Mouse (Mus musculus): ENCODE measurements around the gene Il12a. TPM values are rescaled to one million over a fixed set of nuclear protein-coding genes. Genes with fewer than 3 reads are reported as not detected.

Gene Il12a
- polyA plus RNA-seq, 1 experiment, result 3.4 TPM

DNA sequence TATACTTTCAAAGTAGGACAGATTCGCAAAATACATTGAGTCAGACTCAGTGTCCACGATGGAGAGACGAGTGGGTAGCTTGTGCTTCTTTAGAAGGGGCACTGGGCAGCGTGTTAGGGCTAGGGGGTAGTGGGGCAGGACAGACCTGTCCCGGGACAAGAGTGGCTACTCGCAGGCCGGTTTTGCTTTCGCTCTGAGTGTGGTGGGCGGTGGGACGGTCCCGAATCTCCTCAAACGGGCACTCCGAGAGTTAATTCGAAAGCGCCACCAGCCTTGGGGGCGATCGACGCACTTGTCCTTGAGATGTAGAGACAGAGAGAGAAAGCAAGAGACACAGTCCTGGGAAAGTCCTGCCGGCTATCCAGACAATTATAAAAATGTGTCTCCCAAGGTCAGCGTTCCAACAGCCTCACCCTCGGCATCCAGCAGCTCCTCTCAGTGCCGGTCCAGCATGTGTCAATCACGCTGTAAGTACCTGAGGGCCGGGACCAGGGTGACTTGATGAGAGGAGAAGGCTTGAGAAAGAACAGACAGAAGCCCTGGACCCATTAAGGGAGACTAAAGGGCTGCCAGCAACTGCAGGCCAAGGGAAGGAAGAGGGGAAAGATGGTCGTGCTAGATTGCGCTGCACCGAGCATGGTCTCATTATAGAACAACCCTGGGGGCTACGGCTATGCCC is 795 bp downstream of the Il12a start:
- H3K4me3 ChIP-seq, result no peak overlapping the region
- H3ac ChIP-seq (ENCODE audit: control insufficient read depth, insufficient read length), result no peak overlapping the region
- TF ChIP-seq MYOG (IDR thresholded peaks at IDR 0.05; ENCODE audit: control insufficient read depth in 1 of 3, insufficient read depth in 1 of 3, insufficient read length in 2 of 3, low read depth in 2 of 3) (no peak), SRF (IDR thresholded peaks at IDR 0.05; ENCODE audit: control insufficient read depth, insufficient read length, low read depth) (no peak), MAX (IDR thresholded peaks at IDR 0.05; ENCODE audit: low read depth) (no peak), REST (IDR thresholded peaks at IDR 0.05; ENCODE audit: insufficient read depth, insufficient read length) (no peak), E2F4 (IDR thresholded peaks at IDR 0.05; ENCODE audit: insufficient read depth) (no peak), POLR2AphosphoS2 (IDR thresholded peaks at IDR 0.05; ENCODE audit: insufficient read length, low read depth) (no peak), POLR2A (IDR thresholded peaks at IDR 0.05; ENCODE audit: insufficient read length, low read depth) (no peak), TCF12 (IDR thresholded peaks at IDR 0.05; ENCODE audit: insufficient read depth, poor library complexity, severe bottlenecking) (no peak), TCF3 (IDR thresholded peaks at IDR 0.05; ENCODE audit: insufficient read length, low read depth) (no peak), USF1 (IDR thresholded peaks at IDR 0.05; ENCODE audit: low read depth) (no peak), CEBPB (IDR thresholded peaks at IDR 0.05; ENCODE audit: insufficient read depth, poor library complexity, severe bottlenecking) (no peak), MYOD1 (IDR thresholded peaks at IDR 0.05; ENCODE audit: control insufficient read depth in 1 of 3, insufficient read length in 2 of 3, low read depth in 2 of 3) (no peak)
- H3K79me2 ChIP-seq (ENCODE audit: control insufficient read depth, insufficient read depth), result no peaks in the 10 kb centered on the region
- H3K4me2 ChIP-seq (ENCODE audit: low read depth), result no peak overlapping the region
- H3K27me3 ChIP-seq (ENCODE audit: control insufficient read depth, insufficient read depth, insufficient read length), result no peaks in the 10 kb centered on the region
- H3K36me3 ChIP-seq (ENCODE audit: control insufficient read depth, insufficient read depth), result no peaks in the 10 kb centered on the region

GRCm38 (mm10) chr3:68691938-68692599 is 1.6 kb downstream of the Il12a start:
- Histone ChIP-seq H3ac (ENCODE audit: control insufficient read depth, insufficient read length) (no peak overlapping the region), H3K27me3 (ENCODE audit: control insufficient read depth, insufficient read depth, insufficient read length) (no peaks in the 10 kb centered on the region), H3K79me2 (ENCODE audit: control insufficient read depth, insufficient read depth) (no peaks in the 10 kb centered on the region), H3K36me3 (ENCODE audit: control insufficient read depth, insufficient read depth) (no peaks in the 10 kb centered on the region), H3K4me3 (no peak overlapping the region), H3K4me2 (ENCODE audit: low read depth) (no peak overlapping the region)
- TF ChIP-seq MAX (IDR thresholded peaks at IDR 0.05; ENCODE audit: low read depth), result no peak
- TF ChIP-seq USF1 (IDR thresholded peaks at IDR 0.05; ENCODE audit: low read depth), result no peak
- no peak for TF ChIP-seq SRF (IDR thresholded peaks at IDR 0.05; ENCODE audit: control insufficient read depth, insufficient read length, low read depth)
- TF ChIP-seq TCF12 (IDR thresholded peaks at IDR 0.05; ENCODE audit: insufficient read depth, poor library complexity, severe bottlenecking), result no peak
- no peak for TF ChIP-seq POLR2A (IDR thresholded peaks at IDR 0.05; ENCODE audit: insufficient read length, low read depth)
- no peak for TF ChIP-seq MYOG (IDR thresholded peaks at IDR 0.05; ENCODE audit: control insufficient read depth in 1 of 3, insufficient read depth in 1 of 3, insufficient read length in 2 of 3, low read depth in 2 of 3)
- TF ChIP-seq REST (IDR thresholded peaks at IDR 0.05; ENCODE audit: insufficient read depth, insufficient read length), result no peak
- no peak for TF ChIP-seq E2F4 (IDR thresholded peaks at IDR 0.05; ENCODE audit: insufficient read depth)

- H3K36me3 ChIP-seq (ENCODE audit: control insufficient read depth, insufficient read depth), result no peaks in the 10 kb centered on the region
- no peaks in the 10 kb centered on the region for H3K27me3 ChIP-seq (ENCODE audit: control insufficient read depth, insufficient read depth, insufficient read length)
- TF ChIP-seq POLR2A (IDR thresholded peaks at IDR 0.05; ENCODE audit: insufficient read length, low read depth) (no peak), TCF3 (IDR thresholded peaks at IDR 0.05; ENCODE audit: insufficient read length, low read depth) (no peak), MYOD1 (IDR thresholded peaks at IDR 0.05; ENCODE audit: control insufficient read depth in 1 of 3, insufficient read length in 2 of 3, low read depth in 2 of 3) (no peak), SRF (IDR thresholded peaks at IDR 0.05; ENCODE audit: control insufficient read depth, insufficient read length, low read depth) (no peak), POLR2AphosphoS2 (IDR thresholded peaks at IDR 0.05; ENCODE audit: insufficient read length, low read depth) (no peak), REST (IDR thresholded peaks at IDR 0.05; ENCODE audit: insufficient read depth, insufficient read length) (no peak), MAX (IDR thresholded peaks at IDR 0.05; ENCODE audit: low read depth) (no peak), CEBPB (IDR thresholded peaks at IDR 0.05; ENCODE audit: insufficient read depth, poor library complexity, severe bottlenecking) (no peak), USF1 (IDR thresholded peaks at IDR 0.05; ENCODE audit: low read depth) (no peak), MYOG (IDR thresholded peaks at IDR 0.05; ENCODE audit: control insufficient read depth in 1 of 3, insufficient read depth in 1 of 3, insufficient read length in 2 of 3, low read depth in 2 of 3) (no peak), E2F4 (IDR thresholded peaks at IDR 0.05; ENCODE audit: insufficient read depth) (no peak), TCF12 (IDR thresholded peaks at IDR 0.05; ENCODE audit: insufficient read depth, poor library complexity, severe bottlenecking) (no peak)
- no peaks in the 10 kb centered on the region for H3K79me2 ChIP-seq (ENCODE audit: control insufficient read depth, insufficient read depth)
- H3K4me3 ChIP-seq, result no peak overlapping the region
- H3K4me2 ChIP-seq (ENCODE audit: low read depth), result peak overlapping the region; percentile 65
- H3ac ChIP-seq (ENCODE audit: control insufficient read depth, insufficient read length), result no peak overlapping the region
Measured at GRCm38 (mm10) chr3:68692600-68693225, 2.3 kb downstream of the Il12a start.

DNA sequence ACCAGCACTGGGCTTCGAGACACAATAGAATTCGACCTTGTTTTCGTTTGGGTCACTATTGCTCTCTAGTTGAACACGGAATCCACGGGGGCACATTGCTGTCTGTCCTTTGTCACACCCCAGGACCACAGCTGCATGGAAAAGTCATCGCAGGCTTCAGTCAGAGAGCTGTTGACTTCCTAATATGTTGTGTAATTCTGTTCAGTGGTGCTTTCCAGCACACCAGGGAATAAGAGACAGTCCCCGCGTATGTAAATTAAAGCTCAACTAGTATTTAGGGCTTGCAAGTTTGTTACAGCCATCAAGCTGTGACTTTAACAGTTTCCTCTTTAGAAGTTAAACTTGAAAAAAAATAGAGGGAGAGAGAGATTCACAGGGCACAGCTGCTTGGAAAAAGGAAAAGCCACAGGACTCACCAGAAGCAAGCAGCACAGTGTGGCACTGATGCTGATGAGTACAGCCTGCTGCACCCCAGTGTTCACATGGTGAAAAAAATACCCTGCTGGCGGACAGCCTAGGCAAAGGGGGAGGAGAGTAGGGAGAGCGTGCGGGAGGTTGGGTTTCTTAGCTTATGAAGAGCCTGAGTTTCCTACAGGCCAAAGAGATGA is 3.1 kb downstream of the Il12a start:
- Histone ChIP-seq H3ac (ENCODE audit: control insufficient read depth, insufficient read length) (no peak overlapping the region), H3K27me3 (ENCODE audit: control insufficient read depth, insufficient read depth, insufficient read length) (no peaks in the 10 kb centered on the region), H3K36me3 (ENCODE audit: control insufficient read depth, insufficient read depth) (no peaks in the 10 kb centered on the region), H3K4me2 (ENCODE audit: low read depth) (peak overlapping the region; percentile 65), H3K79me2 (ENCODE audit: control insufficient read depth, insufficient read depth) (no peaks in the 10 kb centered on the region), H3K4me3 (no peak overlapping the region)
- TF ChIP-seq POLR2AphosphoS2 (IDR thresholded peaks at IDR 0.05; ENCODE audit: insufficient read length, low read depth), result no peak
- no peak for TF ChIP-seq TCF3 (IDR thresholded peaks at IDR 0.05; ENCODE audit: insufficient read length, low read depth)
- TF ChIP-seq SRF (IDR thresholded peaks at IDR 0.05; ENCODE audit: control insufficient read depth, insufficient read length, low read depth), result no peak
- TF ChIP-seq POLR2A (IDR thresholded peaks at IDR 0.05; ENCODE audit: insufficient read length, low read depth), result peak; percentile 46
- TF ChIP-seq USF1 (IDR thresholded peaks at IDR 0.05; ENCODE audit: low read depth), result no peak
- TF ChIP-seq REST (IDR thresholded peaks at IDR 0.05; ENCODE audit: insufficient read depth, insufficient read length), result no peak
- TF ChIP-seq E2F4 (IDR thresholded peaks at IDR 0.05; ENCODE audit: insufficient read depth), result no peak
- no peak for TF ChIP-seq CEBPB (IDR thresholded peaks at IDR 0.05; ENCODE audit: insufficient read depth, poor library complexity, severe bottlenecking)
- TF ChIP-seq MAX (IDR thresholded peaks at IDR 0.05; ENCODE audit: low read depth), result no peak
- peak in 2 of 3 experiments; percentile 34 to 43 for TF ChIP-seq MYOD1 (IDR thresholded peaks at IDR 0.05; ENCODE audit: control insufficient read depth in 1 of 3, insufficient read length in 2 of 3, low read depth in 2 of 3)
- TF ChIP-seq MYOG (IDR thresholded peaks at IDR 0.05; ENCODE audit: control insufficient read depth in 1 of 3, insufficient read depth in 1 of 3, insufficient read length in 2 of 3, low read depth in 2 of 3), result peak in 1 of 3 experiments; percentile 48
- no peak for TF ChIP-seq TCF12 (IDR thresholded peaks at IDR 0.05; ENCODE audit: insufficient read depth, poor library complexity, severe bottlenecking)
